Mouse (Mus musculus) lung, adult 2 months (tissue): ENCODE measurements around the gene Col16a1. TPM values are rescaled to one million over a fixed set of nuclear protein-coding genes. Genes with fewer than 3 reads are reported as not detected.

ENCODE experiments used
- DNase-seq: peaks from one replicate; pipeline ENCODE4 v3.0.0; 2022
- H3K4me1 ChIP-seq: fragments of 200-500 bp; 2 replicates; pipeline ENCODE4 v1.6.1; 2011; ENCODE audit warnings: low read length; ENCODE audit not compliant: control insufficient read depth, insufficient read depth
- H3K4me3 ChIP-seq: fragments of 200-500 bp; replicated peaks from 2 replicates; pipeline ENCODE3; 2011; ENCODE audit warnings: low read depth, mild to moderate bottlenecking, control low read depth, low read length; ENCODE audit errors: extremely low read depth
- CTCF ChIP-seq: fragments of 200-500 bp; IDR thresholded peaks from 2 replicates; pipeline ENCODE4 v1.5.1; 2011; ENCODE audit warnings: mild to moderate bottlenecking, low read length, control low read depth; ENCODE audit not compliant: insufficient read depth
- POLR2A ChIP-seq: fragments of 200-500 bp; IDR thresholded peaks from 2 replicates; pipeline ENCODE4 v1.6.1; 2011; ENCODE audit warnings: low read depth, mild to moderate bottlenecking, control low read depth, low read length, borderline replicate concordance; ENCODE audit errors: extremely low read depth
- WGBS: fragments of 180-500 bp; shearing (Covaris S2); methylation state at CpG from one replicate; pipeline ENCODE4 v1.1.7; 2018; 5-methylcytosine and 5-hydroxymethylcytosine counted together
- polyA plus RNA-seq: library from polyadenylated mRNA; depleted of rRNA; stranded (reverse); fragments of >200 nt; gene quantifications from 2 replicates; pipeline ENCODE4 v1.2.3, GENCODE M21; 2012

Gene Col16a1
- polyA plus RNA-seq, 1 experiment: 27.9 TPM

GRCm38 (mm10) chr4:130016010-130016409, 31.6 kb upstream of the Col16a1 start:
- DNase-seq: no peak
- WGBS: 58% methylated on average over 4 of the region's 4 CpGs
- no peak overlapping the region for H3K4me3 ChIP-seq
- no peaks in the 10 kb centered on the region for H3K4me1 ChIP-seq
- TF ChIP-seq CTCF: no peak
- TF ChIP-seq POLR2A: no peak

DNA sequence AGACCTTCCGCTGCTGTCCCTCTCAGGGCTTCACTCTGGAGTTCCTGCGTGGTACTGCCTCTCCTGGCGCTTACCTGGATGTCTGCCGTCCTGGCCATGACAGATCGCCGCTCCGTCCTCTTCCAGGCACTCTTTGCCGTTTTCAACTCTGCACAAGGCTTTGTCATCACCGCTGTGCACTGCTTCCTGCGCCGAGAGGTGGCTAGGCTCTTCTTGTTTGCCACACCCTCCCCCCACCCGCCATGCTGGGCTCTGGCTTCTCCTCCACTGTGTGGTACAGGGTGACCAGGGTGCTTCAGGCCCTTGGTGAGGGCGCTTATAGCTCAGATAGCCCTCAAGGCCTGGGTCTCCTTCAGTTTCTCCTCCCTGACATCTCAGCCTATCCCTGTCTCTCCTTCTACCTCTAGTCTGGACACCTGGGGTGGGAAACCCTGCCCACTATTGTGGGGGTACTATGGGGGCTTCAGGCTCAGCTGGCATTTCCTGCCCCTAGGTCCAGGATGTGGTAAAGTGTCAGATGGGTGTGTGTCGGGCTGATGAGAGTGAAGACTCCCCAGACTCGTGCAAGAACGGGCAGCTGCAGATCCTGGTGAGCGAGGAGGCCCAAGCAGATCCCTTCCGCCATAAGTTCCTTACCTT, 30.5 kb upstream of the Col16a1 start:
- 53% methylated on average over 18 of the region's 18 CpGs for WGBS
- no peaks in the 10 kb centered on the region for H3K4me1 ChIP-seq
- no peak overlapping the region for H3K4me3 ChIP-seq
- no peak for DNase-seq
- no peak for TF ChIP-seq POLR2A
- no peak for TF ChIP-seq CTCF

DNA sequence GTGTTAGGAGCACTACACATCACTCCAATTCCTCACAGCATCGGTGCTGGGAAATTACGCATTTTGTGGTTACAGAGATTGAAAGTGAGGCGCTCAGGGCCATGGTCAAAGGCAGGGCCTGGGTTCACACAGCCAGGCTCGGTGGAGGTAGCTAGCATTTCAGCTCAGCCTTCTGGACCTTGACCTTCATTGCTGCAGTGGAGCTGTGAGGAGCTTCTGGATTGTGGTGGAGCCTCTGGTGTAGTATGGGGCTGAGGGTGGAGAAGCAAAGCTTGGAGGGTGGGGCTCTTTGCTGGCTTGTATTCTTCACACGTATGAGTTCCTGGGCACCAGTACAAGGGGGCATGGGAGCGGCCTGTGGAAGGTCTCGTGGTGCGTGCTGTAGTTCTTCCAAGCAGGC, 24.7 kb upstream of the Col16a1 start:
- 79% methylated on average over 8 of the region's 8 CpGs for WGBS

GRCm38 (mm10) chr4:130023511-130024231, 24.0 kb upstream of the Col16a1 start:
- H3K4me3 ChIP-seq: no peak overlapping the region
- 63% methylated on average over 10 of the region's 10 CpGs for WGBS
- DNase-seq: no peak
- no peaks in the 10 kb centered on the region for H3K4me1 ChIP-seq
- no peak for TF ChIP-seq POLR2A
- no peak for TF ChIP-seq CTCF

More for the DNA sequence above, 24.7 kb upstream of the Col16a1 start:
- DNase-seq: no peak
- H3K4me3 ChIP-seq: no peak overlapping the region
- no peak for TF ChIP-seq POLR2A
- TF ChIP-seq CTCF: no peak
- H3K4me1 ChIP-seq: no peaks in the 10 kb centered on the region

GRCm38 (mm10) chr4:130025544-130025943, 22.1 kb upstream of the Col16a1 start:
- DNase-seq: no peak
- TF ChIP-seq CTCF: no peak
- no peak for TF ChIP-seq POLR2A
- no peaks in the 10 kb centered on the region for H3K4me1 ChIP-seq
- no peak overlapping the region for H3K4me3 ChIP-seq
- 38% methylated on average over 8 of the region's 8 CpGs for WGBS

- TF ChIP-seq POLR2A (no peak), CTCF (no peak)
- Histone ChIP-seq H3K4me3 (no peak overlapping the region), H3K4me1 (no peaks in the 10 kb centered on the region)
- 69% methylated on average over 2 of the region's 2 CpGs for WGBS
- no peak for DNase-seq
Observed at GRCm38 (mm10) chr4:130031146-130031545, 16.5 kb upstream of the Col16a1 start.

DNA sequence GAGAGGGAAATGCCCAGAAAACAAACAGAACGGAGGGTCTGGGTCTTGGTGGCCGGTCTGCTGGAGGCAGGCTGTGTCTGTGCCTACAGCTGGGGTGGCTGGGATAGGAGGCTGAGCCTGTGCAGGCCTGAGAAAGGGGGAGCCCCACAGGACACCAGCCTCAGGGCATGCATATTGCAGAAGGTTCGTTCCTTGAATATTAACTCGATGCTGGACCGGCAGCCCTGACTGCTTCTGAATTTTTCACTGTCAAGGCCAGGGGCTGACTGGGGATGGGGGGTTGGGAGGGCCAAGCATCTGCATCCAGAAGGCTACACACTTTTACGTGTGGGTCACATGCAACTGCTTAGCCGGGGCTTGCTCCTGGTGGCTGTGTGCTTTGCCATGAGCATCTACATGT, 14.1 kb upstream of the Col16a1 start:
- H3K4me3 ChIP-seq: no peak overlapping the region
- WGBS: 80% methylated on average over 7 of the region's 7 CpGs
- DNase-seq: no peak
- TF ChIP-seq POLR2A: no peak
- TF ChIP-seq CTCF: no peak
- H3K4me1 ChIP-seq: no peaks in the 10 kb centered on the region; the same call in 1 of the 2 replicates

DNA sequence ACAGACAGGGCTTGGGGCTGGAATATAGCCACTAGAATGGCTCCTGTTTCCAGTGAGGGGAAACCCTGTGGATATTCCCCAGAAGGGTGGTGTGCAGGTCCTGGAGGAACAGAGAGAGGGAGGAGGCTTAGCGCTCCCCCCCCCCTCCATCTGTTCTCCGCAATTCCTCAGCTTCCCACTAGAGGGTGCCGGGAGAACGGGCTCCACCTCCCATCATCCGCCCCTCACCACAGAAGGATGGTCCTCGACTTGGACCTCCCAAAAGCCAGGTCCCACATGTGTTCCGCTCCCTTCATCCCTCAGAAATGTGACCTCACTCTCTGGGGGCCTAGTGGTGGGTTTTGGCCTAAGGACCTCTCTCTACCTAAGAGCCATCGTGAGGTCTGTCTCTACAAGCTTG, 11.5 kb upstream of the Col16a1 start:
- Histone ChIP-seq H3K4me1 (no peaks in the 10 kb centered on the region; the same call in 1 of the 2 replicates), H3K4me3 (no peak overlapping the region)
- TF ChIP-seq CTCF (peak; percentile 72), POLR2A (no peak)
- WGBS: 5% methylated on average over 8 of the region's 8 CpGs
- peak; percentile 55 for DNase-seq

DNA sequence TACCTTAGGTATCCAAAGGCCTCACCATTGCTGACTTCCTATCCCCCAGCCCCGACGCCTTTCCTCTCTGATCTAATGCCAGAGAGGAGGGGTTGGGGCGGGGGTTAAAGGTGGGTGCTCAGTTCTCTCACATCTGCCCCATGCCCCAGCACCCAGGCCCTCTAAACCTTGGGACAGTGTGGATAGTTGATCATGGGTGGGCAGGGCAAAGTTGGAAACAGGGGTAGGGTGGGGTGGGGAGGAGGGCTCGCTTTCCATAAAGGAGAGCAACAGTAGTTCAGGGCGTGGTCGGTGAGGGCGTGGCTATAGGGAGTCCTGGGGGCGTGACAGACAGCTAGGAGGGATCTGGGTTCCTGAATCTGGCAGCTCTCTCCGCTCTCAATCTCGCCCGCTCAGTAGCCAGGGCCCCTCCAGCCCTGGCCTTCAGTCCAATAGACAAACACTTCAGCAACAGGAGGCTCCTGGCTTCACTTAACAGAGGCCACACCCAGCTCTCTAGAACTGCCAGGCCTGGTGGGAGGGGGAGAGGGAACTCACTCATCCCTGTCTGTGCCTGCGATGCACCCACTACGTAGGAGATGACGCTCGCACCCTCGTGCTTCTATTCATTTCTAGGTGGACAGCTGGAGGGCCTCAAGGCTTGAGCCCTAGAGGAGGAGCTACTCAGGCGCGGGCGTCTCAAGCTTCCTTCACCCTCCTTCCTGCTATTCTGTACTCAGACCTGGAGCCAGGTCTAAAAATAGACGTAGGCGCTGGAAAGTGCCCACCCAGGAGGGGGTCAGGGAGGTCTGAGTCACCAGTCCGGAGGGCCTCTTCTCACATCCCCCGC, 10.9 kb upstream of the Col16a1 start:
- TF ChIP-seq POLR2A: no peak
- no peak for TF ChIP-seq CTCF
- Histone ChIP-seq H3K4me3 (no peak overlapping the region), H3K4me1 (no peaks in the 10 kb centered on the region; the same call in 1 of the 2 replicates)
- 8% methylated on average over 23 of the region's 23 CpGs for WGBS
- DNase-seq: peak; percentile 62

- Histone ChIP-seq H3K4me3 (no peak overlapping the region), H3K4me1 (no peaks in the 10 kb centered on the region; the same call in 1 of the 2 replicates)
- 43% methylated on average over 5 of the region's 5 CpGs for WGBS
- TF ChIP-seq CTCF (no peak), POLR2A (no peak)
- DNase-seq: no peak
Observed at GRCm38 (mm10) chr4:130039351-130039750, 8.3 kb upstream of the Col16a1 start.
